Mouse (Mus musculus) spleen, adult 2 months (tissue): ENCODE results near the gene Prkg1. TPM values are rescaled to one million over a fixed set of nuclear protein-coding genes. Genes with fewer than 3 reads are reported as not detected.
A peak's percentile ranks its signal among the peaks of the same experiment; 100 is the strongest.

Source experiments
- DNase-seq, 2 experiments: peaks; one replicate each; pipeline versions ENCODE4 v3.0.0 to v3.0.0-alpha.2; 2012 to 2021; ENCODE audit warnings: low spot score in 2 of 2, low read depth in 1 of 2
- H3K27ac ChIP-seq: fragments of 200-500 bp; 2 replicates; pipeline ENCODE4 v1.5.1; 2012; ENCODE audit warnings: low read length, inconsistent platforms; ENCODE audit not compliant: insufficient read depth
- H3K27me3 ChIP-seq: fragments of 200-500 bp; 2 replicates; pipeline ENCODE4 v1.6.1; 2012; ENCODE audit warnings: mild to moderate bottlenecking, moderate library complexity, low read length, inconsistent platforms; ENCODE audit not compliant: control insufficient read depth, insufficient read depth
- H3K36me3 ChIP-seq: fragments of 200-500 bp; 2 replicates; pipeline ENCODE4 v1.6.1; 2012; ENCODE audit warnings: mild to moderate bottlenecking, low read length, inconsistent platforms; ENCODE audit not compliant: control insufficient read depth, insufficient read depth
- H3K4me1 ChIP-seq: fragments of 200-500 bp; 2 replicates; pipeline ENCODE4 v1.6.1; 2011; ENCODE audit warnings: inconsistent platforms; ENCODE audit not compliant: control insufficient read depth, insufficient read depth, insufficient read length
- H3K4me3 ChIP-seq: fragments of 200-500 bp; 2 replicates; pipeline ENCODE4 v1.5.1; 2011; ENCODE audit warnings: mild to moderate bottlenecking, inconsistent platforms; ENCODE audit not compliant: insufficient read depth, insufficient read length; ENCODE audit errors: extremely low read depth
- CTCF ChIP-seq: fragments of 200-500 bp; IDR thresholded peaks from 2 replicates; pipeline ENCODE4 v1.5.1; 2011; ENCODE audit warnings: mild to moderate bottlenecking, inconsistent platforms; ENCODE audit not compliant: insufficient read depth, insufficient read length, insufficient replicate concordance; ENCODE audit errors: extremely low read depth
- POLR2A ChIP-seq: fragments of 200-500 bp; IDR thresholded peaks from 2 replicates; pipeline ENCODE4 v1.6.1; 2011; ENCODE audit warnings: low read depth, low read length, inconsistent platforms
- WGBS: fragments of 180-500 bp; shearing (Covaris S2); methylation state at CpG from one replicate; pipeline ENCODE4 v1.1.7; 2018; 5-methylcytosine and 5-hydroxymethylcytosine counted together
- polyA plus RNA-seq: library from polyadenylated mRNA; depleted of rRNA; stranded (reverse); fragments of >200 nt; gene quantifications from 2 replicates; pipeline ENCODE4 v1.2.3, GENCODE M21; 2012

Gene Prkg1
- polyA plus RNA-seq, 1 experiment = 0.33 TPM

DNA sequence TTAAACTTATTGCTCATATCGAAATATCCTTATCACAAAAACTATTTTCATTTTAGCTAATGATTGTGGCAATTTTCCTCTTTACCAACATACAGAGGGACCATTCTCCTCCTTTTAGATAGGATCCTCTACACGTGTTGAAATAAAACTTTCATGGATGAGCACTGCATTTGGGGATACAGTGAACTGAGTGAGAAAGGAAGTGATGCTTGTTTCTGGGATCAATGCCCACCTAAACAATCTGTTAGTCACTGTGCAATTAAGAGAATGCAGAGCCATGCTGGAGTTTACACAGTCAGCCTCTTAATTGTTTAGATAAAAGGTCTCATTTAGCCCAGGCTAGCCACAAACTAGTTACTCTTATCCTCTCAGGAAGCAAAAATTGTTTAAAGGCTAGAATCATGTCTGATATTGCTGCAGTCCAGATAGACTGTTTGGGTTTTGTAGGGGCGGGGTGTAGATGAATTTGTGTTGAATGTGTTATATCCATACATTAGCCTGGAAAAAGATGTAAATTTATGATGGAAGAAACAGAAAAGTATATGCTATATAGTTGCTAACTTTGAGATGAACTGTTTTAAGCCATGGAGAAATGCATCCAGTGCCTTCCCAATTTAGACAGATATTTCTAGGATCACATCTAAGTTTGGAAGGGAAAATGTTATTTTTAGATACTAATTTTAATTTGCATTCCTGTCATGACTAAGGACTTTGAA is 1151.5 kb downstream of the Prkg1 start:
- WGBS = 80% methylated on average over 3 of the region's 3 CpGs
- no peaks in the 10 kb centered on the region for H3K4me1 ChIP-seq
- DNase-seq = no peak
- TF ChIP-seq POLR2A (no peak), CTCF (no peak)
- no peak overlapping the region for H3K27ac ChIP-seq
- H3K27me3 ChIP-seq = no peaks in the 10 kb centered on the region
- H3K4me3 ChIP-seq = no peak overlapping the region
- H3K36me3 ChIP-seq = no peaks in the 10 kb centered on the region

DNA sequence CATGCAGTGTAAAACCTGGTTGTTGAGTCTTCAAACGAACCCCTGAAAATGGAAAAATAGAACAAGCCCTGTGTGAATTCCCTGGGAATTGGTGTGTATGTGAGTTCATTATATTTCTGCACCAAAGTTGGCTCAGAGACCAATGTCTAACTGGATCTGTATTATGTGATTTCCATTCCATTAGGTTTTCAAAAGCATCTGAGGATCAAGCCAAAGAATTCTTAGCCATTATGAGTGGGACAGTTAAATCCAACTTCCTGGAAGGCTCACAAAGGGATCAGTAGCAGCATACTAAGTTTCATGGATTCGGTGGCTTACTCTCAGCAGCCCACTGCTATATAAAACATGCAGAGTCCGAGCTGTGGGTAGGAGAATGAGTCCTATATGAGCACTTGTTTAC is 1178.5 kb downstream of the Prkg1 start:
- DNase-seq = no peak
- Histone ChIP-seq H3K36me3 (no peaks in the 10 kb centered on the region), H3K4me3 (no peak overlapping the region), H3K4me1 (no peaks in the 10 kb centered on the region; the same call in 1 of the 2 replicates), H3K27me3 (no peaks in the 10 kb centered on the region), H3K27ac (no peak overlapping the region)
- 81% methylated on average over 3 of the region's 3 CpGs for WGBS
- TF ChIP-seq CTCF = no peak
- TF ChIP-seq POLR2A = no peak

DNA sequence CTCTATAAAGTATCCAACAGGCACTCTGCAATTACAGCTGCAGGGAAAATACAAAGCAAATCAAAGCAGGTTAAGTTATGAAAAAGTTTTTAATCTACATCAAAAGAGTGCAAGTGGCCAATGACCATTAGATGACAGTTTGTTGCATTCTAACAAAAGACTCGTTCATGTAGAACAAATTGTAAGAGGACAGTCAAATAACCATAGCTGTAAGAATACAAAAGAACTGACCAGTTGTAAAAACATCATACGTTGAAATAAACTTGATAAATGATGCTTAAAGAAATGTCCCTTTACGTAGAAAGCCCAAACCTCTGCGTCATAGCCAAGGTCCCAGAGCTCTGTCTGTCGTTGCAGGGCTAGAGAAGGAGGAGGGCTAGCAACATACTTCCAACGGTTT is 1200.3 kb downstream of the Prkg1 start:
- Histone ChIP-seq H3K36me3 (no peaks in the 10 kb centered on the region), H3K4me3 (no peak overlapping the region), H3K27me3 (no peaks in the 10 kb centered on the region), H3K27ac (no peak overlapping the region), H3K4me1 (no peaks in the 10 kb centered on the region)
- 87% methylated on average over 6 of the region's 6 CpGs for WGBS
- no peak for TF ChIP-seq POLR2A
- DNase-seq = no peak

DNA sequence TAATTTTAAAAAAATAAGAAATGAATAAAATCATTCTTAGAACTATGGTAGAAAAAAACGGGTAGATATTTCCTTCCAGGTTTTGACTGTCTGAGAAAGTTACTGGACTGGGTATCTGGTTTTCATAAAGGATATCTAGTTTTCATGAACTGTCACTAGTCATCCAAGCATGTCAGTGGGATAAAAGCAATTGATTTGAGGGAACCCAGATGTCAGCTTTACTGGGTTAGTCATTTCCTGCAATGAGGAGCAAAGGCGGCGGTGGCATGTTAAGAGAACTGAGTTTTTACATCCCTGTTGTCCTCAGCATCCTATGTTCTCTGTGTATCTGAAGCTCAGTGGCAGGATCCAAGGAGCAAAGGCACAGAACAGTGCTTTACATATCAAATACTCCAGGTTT is 1201.0 kb downstream of the Prkg1 start:
- Histone ChIP-seq H3K4me1 (no peaks in the 10 kb centered on the region), H3K4me3 (no peak overlapping the region), H3K36me3 (no peaks in the 10 kb centered on the region), H3K27me3 (no peaks in the 10 kb centered on the region), H3K27ac (no peak overlapping the region)
- WGBS = 81% methylated on average over 3 of the region's 3 CpGs
- no peak for DNase-seq
- TF ChIP-seq CTCF (no peak), POLR2A (no peak)

DNA sequence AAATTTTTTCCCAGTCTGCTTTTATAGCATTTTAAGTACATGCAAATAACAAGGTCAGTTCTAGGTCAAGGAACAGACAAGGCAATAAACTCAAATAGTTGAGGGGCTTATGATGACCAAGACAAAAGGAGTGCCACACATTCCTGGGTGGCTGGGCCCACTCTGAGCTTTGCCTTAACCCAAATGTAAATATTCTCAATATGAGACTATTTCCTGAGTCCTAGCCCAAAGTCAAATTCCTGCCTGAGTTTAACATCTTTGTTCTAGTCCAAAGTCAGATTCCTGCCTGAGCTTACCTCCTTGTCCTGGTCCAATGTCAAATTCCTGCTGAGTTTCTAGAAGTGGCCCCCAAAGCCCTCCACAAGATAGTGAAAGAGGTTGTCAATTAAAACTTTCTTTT is 1206.8 kb downstream of the Prkg1 start:
- Histone ChIP-seq H3K27ac (no peak overlapping the region), H3K27me3 (no peaks in the 10 kb centered on the region), H3K4me3 (no peak overlapping the region), H3K36me3 (no peaks in the 10 kb centered on the region), H3K4me1 (no peaks in the 10 kb centered on the region)
- no peak for TF ChIP-seq CTCF
- TF ChIP-seq POLR2A = no peak
- DNase-seq = no peak

DNA sequence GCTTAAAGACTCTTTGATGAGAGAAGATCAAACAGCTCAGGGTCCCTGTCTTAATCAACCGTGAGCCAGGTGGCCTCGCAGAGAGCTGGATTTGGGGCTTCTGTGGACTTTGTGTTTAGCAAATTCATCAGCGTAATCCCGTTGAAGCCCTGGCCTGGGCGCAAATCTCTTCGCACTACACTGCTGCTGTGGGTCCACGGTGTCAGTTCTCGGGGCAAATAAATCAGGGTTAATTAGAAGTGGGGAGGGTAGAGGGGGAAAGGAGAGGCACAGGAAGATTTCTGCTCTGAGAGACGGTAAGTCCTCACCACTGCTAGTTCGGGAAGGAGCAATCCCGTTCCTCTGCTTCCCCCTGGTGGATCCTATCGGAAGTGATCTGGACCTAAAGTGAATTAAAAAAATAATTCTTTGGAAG is 1210.4 kb downstream of the Prkg1 start:
- peak in 1 of 2 experiments; percentile 8 for DNase-seq
- no peak for TF ChIP-seq POLR2A
- TF ChIP-seq CTCF = peak; percentile 16; the same call in 1 of the 2 replicates
- 10% methylated on average over 12 of the region's 12 CpGs for WGBS

DNA sequence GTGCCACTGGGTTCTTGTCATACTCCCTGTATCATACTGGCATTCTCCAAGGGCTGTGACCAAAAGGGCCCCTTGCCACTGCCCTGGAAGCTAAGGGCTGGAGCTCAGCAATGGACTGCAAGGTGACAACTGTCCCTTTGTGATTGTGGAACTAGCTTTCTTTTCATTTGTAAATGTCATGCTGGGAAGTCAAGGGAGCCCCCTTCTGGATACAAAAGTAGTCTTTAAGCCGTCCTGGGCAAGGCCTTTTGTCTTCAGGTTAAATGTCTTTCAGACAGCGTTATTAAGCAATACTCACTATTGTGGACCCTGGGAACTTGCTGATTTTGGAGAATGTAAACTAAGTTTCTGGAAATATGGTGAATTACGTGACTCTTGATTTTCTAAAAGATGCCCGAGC is 1211.1 kb downstream of the Prkg1 start:
- Histone ChIP-seq H3K4me1 (no peaks in the 10 kb centered on the region), H3K27ac (no peak overlapping the region), H3K36me3 (no peaks in the 10 kb centered on the region), H3K27me3 (peaks cover 4% of the 10 kb centered on the region), H3K4me3 (no peak overlapping the region)
- 58% methylated on average over 4 of the region's 4 CpGs for WGBS
- DNase-seq = no peak
- TF ChIP-seq POLR2A = no peak
- no peak for TF ChIP-seq CTCF

More for the DNA sequence above, 1210.4 kb downstream of the Prkg1 start:
- Histone ChIP-seq H3K4me3 (no peak overlapping the region), H3K4me1 (no peaks in the 10 kb centered on the region), H3K36me3 (no peaks in the 10 kb centered on the region), H3K27me3 (no peaks in the 10 kb centered on the region; the same call in 1 of the 2 replicates), H3K27ac (no peak overlapping the region)
